Mouse (Mus musculus) CD8-positive naive resting alpha-beta T cell, adult 2 months (primary cell): ENCODE results near the gene Pard3.

ENCODE experiments used
- DNase-seq, 2 experiments: peaks; one replicate each; pipeline ENCODE4 v3.0.0; 2022; ENCODE audit warnings: low read depth in 2 of 2, low spot score in 2 of 2

Pard3 gene

GRCm38 (mm10) chr8:127424211-127424916 lies 360.7 kb downstream of the Pard3 start:
- DNase-seq: no peak

GRCm38 (mm10) chr8:127426857-127427256 lies 363.2 kb downstream of the Pard3 start:
- DNase-seq: no peak

GRCm38 (mm10) chr8:127428004-127428403 lies 364.3 kb downstream of the Pard3 start:
- DNase-seq: no peak

GRCm38 (mm10) chr8:127431236-127431635 lies 367.5 kb downstream of the Pard3 start:
- no peak for DNase-seq

- no peak for DNase-seq
Measured at GRCm38 (mm10) chr8:127435975-127436374, 372.3 kb downstream of the Pard3 start.

GRCm38 (mm10) chr8:127437613-127438235 lies 374.0 kb downstream of the Pard3 start:
- DNase-seq: no peak

GRCm38 (mm10) chr8:127438625-127439391 lies 375.1 kb downstream of the Pard3 start:
- peak; percentile 37 to 59 for DNase-seq

GRCm38 (mm10) chr8:127439392-127440160 lies 375.9 kb downstream of the Pard3 start:
- no peak for DNase-seq

- DNase-seq: no peak
Measured at GRCm38 (mm10) chr8:127440161-127440833, 376.6 kb downstream of the Pard3 start.

GRCm38 (mm10) chr8:127440834-127441485 lies 377.3 kb downstream of the Pard3 start:
- no peak for DNase-seq

GRCm38 (mm10) chr8:127447401-127447800 lies 383.7 kb downstream of the Pard3 start:
- no peak for DNase-seq

- no peak for DNase-seq
Measured at GRCm38 (mm10) chr8:127449066-127449840, 385.6 kb downstream of the Pard3 start.

GRCm38 (mm10) chr8:127450954-127451668 lies 387.4 kb downstream of the Pard3 start:
- no peak for DNase-seq

- DNase-seq: no peak
Measured at GRCm38 (mm10) chr8:127452364-127452763, 388.7 kb downstream of the Pard3 start.

GRCm38 (mm10) chr8:127457901-127458300 lies 394.2 kb downstream of the Pard3 start:
- DNase-seq: no peak

GRCm38 (mm10) chr8:127461173-127461572 lies 397.5 kb downstream of the Pard3 start:
- DNase-seq: no peak

- DNase-seq: no peak
Measured at GRCm38 (mm10) chr8:127462378-127462935, 398.8 kb downstream of the Pard3 start.

GRCm38 (mm10) chr8:127464300-127464699 lies 400.6 kb downstream of the Pard3 start:
- no peak for DNase-seq
